Mouse (Mus musculus) testis, adult 2 months (tissue): ENCODE data around the gene Efna3.

ENCODE experiments used
- CTCF ChIP-seq: fragments of 200-500 bp; IDR thresholded peaks from 2 replicates; pipeline ENCODE4 v1.5.1; 2012; ENCODE audit warnings: low read depth, mild to moderate bottlenecking, inconsistent platforms, low read length, moderate library complexity; ENCODE audit not compliant: control insufficient read depth, insufficient read depth, insufficient replicate concordance
- POLR2A ChIP-seq: fragments of 200-500 bp; IDR thresholded peaks from 2 replicates; pipeline ENCODE4 v1.6.1; 2012; ENCODE audit warnings: low read depth, mild to moderate bottlenecking, inconsistent platforms, low read length, moderate library complexity; ENCODE audit not compliant: control insufficient read depth

GRCm38 (mm10) chr3:89330346-89330745 lies 7.6 kb upstream of the Efna3 start:
- TF ChIP-seq CTCF (no peak), POLR2A (no peak)
